ENCODE assay signal across 13 mouse cellular contexts in the genomic region with DNA sequence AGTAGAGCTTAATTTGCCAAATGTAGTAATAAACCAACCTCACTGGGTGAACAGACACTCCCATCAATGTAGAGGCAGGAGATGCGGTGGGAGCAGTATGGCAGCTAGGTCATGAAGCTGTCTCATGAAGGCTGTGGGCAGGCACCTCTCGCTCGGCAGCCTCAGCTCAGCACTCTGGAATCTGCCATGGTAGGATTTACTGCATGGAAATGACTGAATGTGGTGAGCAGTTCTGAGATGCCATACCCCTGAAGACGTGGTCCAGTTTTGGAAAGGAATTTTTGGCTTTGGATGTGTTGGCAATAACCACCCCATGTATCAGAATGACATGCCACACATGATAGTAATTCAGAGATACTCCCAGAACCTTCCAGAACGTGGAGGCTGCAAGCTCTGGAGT. TPM values are rescaled to one million over a fixed set of nuclear protein-coding genes. Genes with fewer than 3 reads are reported as not detected.
"Had no signal": no experiment of that assay in that cellular context is flagged by ENCODE, and none has a peak within 500 bp of the region (broad histone marks: within the 10 kb centered on the region; RNA-seq: fewer than 3 reads in every experiment).

No protein-coding gene starts in this region.

- H3K9ac ChIP-seq: limb, embryonic 13.5 days; liver, embryonic 14.5 days; neural tube, embryonic 15.5 days had no signal

- H3K9me3 ChIP-seq: limb, embryonic 13.5 days; neural tube, embryonic 15.5 days had no signal

- H3K27ac ChIP-seq: limb, embryonic 13.5 days; liver, embryonic 14.5 days; neural tube, embryonic 15.5 days; stomach, postnatal 0 days had no signal

- H3K27me3 ChIP-seq: limb, embryonic 13.5 days; neural tube, embryonic 15.5 days had no signal

- H3K4me3 ChIP-seq: limb, embryonic 13.5 days; myocyte; neural tube, embryonic 15.5 days had no signal

- H3K4me1 ChIP-seq: neural tube, embryonic 15.5 days had no signal

- H3K4me2 ChIP-seq: limb, embryonic 13.5 days; neural tube, embryonic 15.5 days had no signal

- H3K36me3 ChIP-seq: limb, embryonic 13.5 days; neural tube, embryonic 15.5 days had no signal

- DNase-seq: kidney, postnatal 14 days; left cerebral cortex, postnatal 4 days; lung, adult 18-20 months; midbrain, embryonic 14.5 days; right cerebral cortex, adult 18-20 months; right cerebral cortex, postnatal 25 days; thymus, postnatal 14 days had no signal

RNA-seq across cellular contexts. Expression of a gene that starts 19.2 kb away (rescaled TPM):
- total RNA-seq: megakaryocyte-erythroid progenitor cell, adult 5-6 weeks had no signal
